18 mouse cellular contexts compared by ENCODE assay signal in genomic region chr9:58659331-58659730, GRCm38 (mm10).
DNase-seq lines count a peak whose midpoint lies in the region; ATAC-seq and TF ChIP-seq lines count a peak whose summit lies in the region.
"Had no signal": no experiment of that assay in that cellular context is flagged by ENCODE, and none has a peak within 500 bp of the region (broad histone marks: within the 10 kb centered on the region; RNA-seq: fewer than 3 reads in every experiment).

No protein-coding gene starts in this region.

- no peak; the same call in 1 of the 2 replicates for TF ChIP-seq EP300 in liver, embryonic 14.5 days (IDR thresholded peaks at IDR 0.05; ENCODE audit: low read depth)

- peak overlapping the region; percentile 70 for H3K27ac ChIP-seq in forebrain, embryonic 10.5 days
- no peak overlapping the region for H3K27ac ChIP-seq in forebrain, embryonic 15.5 days (replicated peaks)
- peak overlapping the region; percentile 77 for H3K27ac ChIP-seq in heart, embryonic 16.5 days (ENCODE audit: low read length)
- H3K27ac ChIP-seq in liver, embryonic 14.5 days, result peak overlapping the region; percentile 98
- H3K27ac ChIP-seq: neural tube, embryonic 15.5 days had no signal

- H3K36me3 ChIP-seq in forebrain, embryonic 10.5 days (replicated peaks), result peaks cover 33% of the 10 kb centered on the region
- peaks cover 8% of the 10 kb centered on the region for H3K36me3 ChIP-seq in forebrain, embryonic 15.5 days
- peaks cover 9% of the 10 kb centered on the region for H3K36me3 ChIP-seq in heart, embryonic 16.5 days (ENCODE audit: control insufficient read depth, insufficient read depth)
- H3K36me3 ChIP-seq in G1E (replicated peaks), result peaks cover 73% of the 10 kb centered on the region
- peaks cover 39% of the 10 kb centered on the region for H3K36me3 ChIP-seq in liver, embryonic 14.5 days (replicated peaks; ENCODE audit: control insufficient read depth, insufficient read depth, low read depth)

- no peak for DNase-seq in forebrain, embryonic 10.5 days (ENCODE audit: extremely low spot score, low spot score)
- no peak for DNase-seq in heart, adult 8-10 months (ENCODE audit: low spot score)
- DNase-seq in G1E (ENCODE audit: low spot score), result no peak
- DNase-seq in liver, embryonic 14.5 days (ENCODE audit: low read depth in 3 of 3, low spot score in 3 of 3), result no peak
- no peak for DNase-seq in cerebellum, postnatal 25 days
- DNase-seq in spleen, adult 18-20 months, result no peak
- DNase-seq: adrenal gland, postnatal 10 days; cerebellum, adult 11-12 months; lung, adult 18-20 months; midbrain, embryonic 14.5 days; thymus, postnatal 25 days had no signal

- no peaks in the 10 kb centered on the region for H3K4me1 ChIP-seq in forebrain, embryonic 10.5 days
- H3K4me1 ChIP-seq in forebrain, embryonic 15.5 days, result no peaks in the 10 kb centered on the region
- H3K4me1 ChIP-seq in heart, embryonic 16.5 days (ENCODE audit: control insufficient read depth, insufficient read depth, low read length), result peaks cover 28% of the 10 kb centered on the region
- H3K4me1 ChIP-seq in G1E (ENCODE audit: insufficient read depth, low read depth, low read length), result peaks cover 80% of the 10 kb centered on the region
- peaks cover 74 to 83% of the 10 kb centered on the region in 2 experiments for H3K4me1 ChIP-seq in liver, embryonic 14.5 days (replicated peaks; ENCODE audit: control insufficient read depth in 2 of 2, insufficient read depth in 2 of 2, low read length in 1 of 2)
- H3K4me1 ChIP-seq: embryonic facial prominence, embryonic 10.5 days; neural tube, embryonic 15.5 days had no signal

- H3K4me2 ChIP-seq in forebrain, embryonic 15.5 days (replicated peaks), result no peak overlapping the region
- H3K4me2 ChIP-seq in heart, embryonic 16.5 days (ENCODE audit: low read depth, low read length), result no peak overlapping the region
- H3K4me2 ChIP-seq in liver, embryonic 14.5 days (ENCODE audit: low read depth), result peak overlapping the region; percentile 82
- H3K4me2 ChIP-seq: neural tube, embryonic 15.5 days had no signal

- H3K4me3 ChIP-seq in forebrain, embryonic 10.5 days, result no peak overlapping the region
- no peak overlapping the region for H3K4me3 ChIP-seq in forebrain, embryonic 15.5 days
- no peak overlapping the region for H3K4me3 ChIP-seq in heart, embryonic 16.5 days (ENCODE audit: low read length)
- H3K4me3 ChIP-seq in G1E (ENCODE audit: low read depth, low read length), result peak overlapping the region; percentile 7; the same call in 1 of the 2 replicates
- H3K4me3 ChIP-seq in liver, embryonic 14.5 days (ENCODE audit: insufficient read depth in 1 of 2, low read depth in 2 of 2, low read length in 2 of 2), result no peak overlapping the region
- H3K4me3 ChIP-seq: embryonic facial prominence, embryonic 10.5 days; layer of hippocampus, adult 2 months; myocyte; neural tube, embryonic 15.5 days had no signal

- no peak for TF ChIP-seq CTCF in G1E (IDR thresholded peaks at IDR 0.05; ENCODE audit: low read depth, low read length)
- TF ChIP-seq CTCF in liver, embryonic 14.5 days (IDR thresholded peaks at IDR 0.05; ENCODE audit: low read depth), result no peak

- H3K9me3 ChIP-seq in forebrain, embryonic 10.5 days, result no peaks in the 10 kb centered on the region
- H3K9me3 ChIP-seq in forebrain, embryonic 15.5 days, result no peaks in the 10 kb centered on the region
- no peaks in the 10 kb centered on the region for H3K9me3 ChIP-seq in heart, embryonic 16.5 days (replicated peaks; ENCODE audit: control insufficient read depth, low read length)
- no peaks in the 10 kb centered on the region for H3K9me3 ChIP-seq in G1E (replicated peaks)
- no peaks in the 10 kb centered on the region for H3K9me3 ChIP-seq in liver, embryonic 14.5 days (ENCODE audit: control insufficient read depth, low read length)
- H3K9me3 ChIP-seq: embryonic facial prominence, embryonic 10.5 days; neural tube, embryonic 15.5 days had no signal

- H3K27me3 ChIP-seq in forebrain, embryonic 10.5 days (ENCODE audit: poor library complexity, severe bottlenecking), result no peaks in the 10 kb centered on the region
- no peaks in the 10 kb centered on the region for H3K27me3 ChIP-seq in forebrain, embryonic 15.5 days
- no peaks in the 10 kb centered on the region for H3K27me3 ChIP-seq in heart, embryonic 16.5 days (ENCODE audit: control insufficient read depth, insufficient read depth, low read length)
- no peaks in the 10 kb centered on the region for H3K27me3 ChIP-seq in G1E (ENCODE audit: insufficient read depth, low read length)
- H3K27me3 ChIP-seq in liver, embryonic 14.5 days (ENCODE audit: control insufficient read depth, insufficient read depth, low read length), result no peaks in the 10 kb centered on the region
- H3K27me3 ChIP-seq: neural tube, embryonic 15.5 days had no signal

- no peak overlapping the region for H3K9ac ChIP-seq in forebrain, embryonic 15.5 days (replicated peaks)
- peak overlapping the region; percentile 25; the same call in 1 of the 2 replicates for H3K9ac ChIP-seq in heart, embryonic 16.5 days (ENCODE audit: low read length)
- peak overlapping the region; percentile 71 for H3K9ac ChIP-seq in liver, embryonic 14.5 days (replicated peaks)
- H3K9ac ChIP-seq: neural tube, embryonic 15.5 days had no signal

- no peak for ATAC-seq in forebrain, embryonic 15.5 days (replicated peaks)
- ATAC-seq in heart, embryonic 16.5 days (replicated peaks; ENCODE audit: extremely low read depth, insufficient read depth, low FRiP score), result no peak
- ATAC-seq in G1E (ENCODE audit: extremely low read depth, insufficient number of reproducible peaks, low FRiP score, poor library complexity, severe bottlenecking), result no peak
- no peak for ATAC-seq in liver, embryonic 14.5 days (ENCODE audit: insufficient read depth)
- ATAC-seq: inflammation-experienced regulatory T-cells, adult 6 months had no signal

- 86% methylated on average over 3 of the region's 3 CpGs for WGBS in forebrain, embryonic 10.5 days
- WGBS in forebrain, embryonic 15.5 days, result 79% methylated on average over 3 of the region's 3 CpGs
- WGBS in heart, embryonic 16.5 days, result 89% methylated on average over 3 of the region's 3 CpGs
- 65% methylated on average over 3 of the region's 3 CpGs for whole genome bisulfite sequencing in liver, embryonic 14.5 days (ENCODE audit: insufficient replicate concordance)
